Mouse (Mus musculus) MEL (cell line): Measurements from ENCODE around the gene Akp3. TPM values are rescaled to one million over a fixed set of nuclear protein-coding genes. Genes with fewer than 3 reads are reported as not detected.

Experiments
- DNase-seq: peaks from one replicate; pipeline ENCODE4 v3.0.0; 2011; ENCODE audit warnings: low read depth, low spot score
- H3K27ac ChIP-seq: 2 replicates; pipeline ENCODE4 v1.5.1; 2012; ENCODE audit warnings: low read depth, mild to moderate bottlenecking, control low read depth, low read length, moderate library complexity; ENCODE audit not compliant: control insufficient read depth
- H3K27me3 ChIP-seq, 2 experiments: fragments of 150-350 bp in 1 of 2; sonication (generic) in 1 of 2; 2 replicates each; pipeline ENCODE4 v1.6.1; 2012; ENCODE audit warnings: low read length in 2 of 2, mild to moderate bottlenecking in 2 of 2, improper control_type of control experiment in 1 of 2, moderate library complexity in 1 of 2; ENCODE audit not compliant: insufficient read depth in 2 of 2, control insufficient read depth in 1 of 2
- H3K36me3 ChIP-seq, 2 experiments: 2 replicates each; pipeline ENCODE4 v1.6.1; 2012 to 2014; ENCODE audit warnings: low read length in 2 of 2, improper control_type of control experiment in 1 of 2, inconsistent platforms in 1 of 2, mild to moderate bottlenecking in 1 of 2; ENCODE audit not compliant: insufficient read depth in 2 of 2, control insufficient read depth in 1 of 2
- H3K4me1 ChIP-seq, 2 experiments: fragments of 150-350 bp in 1 of 2; sonication (generic) in 1 of 2; 2 replicates each; pipeline ENCODE4 v1.6.1; 2012; ENCODE audit warnings: low read length in 2 of 2, improper control_type of control experiment in 1 of 2, mild to moderate bottlenecking in 1 of 2; ENCODE audit not compliant: insufficient read depth in 2 of 2, control insufficient read depth in 1 of 2
- H3K4me3 ChIP-seq, 2 experiments: fragments of 150-350 bp in 1 of 2; sonication (generic) in 1 of 2; 2 replicates each; pipeline ENCODE4 v1.5.1; 2012; ENCODE audit warnings: low read depth in 2 of 2, low read length in 2 of 2, mild to moderate bottlenecking in 2 of 2, moderate library complexity in 2 of 2, control low read depth in 1 of 2, improper control_type of control experiment in 1 of 2; ENCODE audit not compliant: control insufficient read depth in 1 of 2, insufficient read depth in 1 of 2
- H3K79me2 ChIP-seq: 2 replicates; pipeline ENCODE4 v1.6.1; 2012; ENCODE audit warnings: mild to moderate bottlenecking, low read length, moderate library complexity; ENCODE audit not compliant: control insufficient read depth, poor library complexity, insufficient read depth
- H3K9ac ChIP-seq: 2 replicates; pipeline ENCODE4 v1.6.1; 2012; ENCODE audit warnings: low read depth, mild to moderate bottlenecking, control low read depth, low read length, moderate library complexity; ENCODE audit not compliant: control insufficient read depth, poor library complexity, severe bottlenecking
- H3K9me3 ChIP-seq: fragments of 150-350 bp; sonication (generic); replicated peaks from 2 replicates; pipeline ENCODE4 v1.6.1; 2012; ENCODE audit warnings: mild to moderate bottlenecking, low read length, improper control_type of control experiment, moderate library complexity; ENCODE audit not compliant: insufficient read depth
- CHD2 ChIP-seq: IDR thresholded peaks from 2 replicates; pipeline ENCODE4 v1.6.1; 2011; ENCODE audit warnings: low read length, improper control_type of control experiment
- CTCF ChIP-seq, 3 experiments: IDR thresholded peaks in 2 of 3; conservative IDR thresholded peaks in 1 of 3; 2 replicates each; pipeline ENCODE4 v1.5.1; 2011 to 2012; ENCODE audit warnings: low read length in 3 of 3, low read depth in 2 of 3, mild to moderate bottlenecking in 2 of 3, improper control_type of control experiment in 1 of 3, inconsistent platforms in 1 of 3, mixed read lengths in 1 of 3, moderate library complexity in 1 of 3; ENCODE audit not compliant: control insufficient read depth in 1 of 3, insufficient read depth in 1 of 3, poor library complexity in 1 of 3, severe bottlenecking in 1 of 3
- E2F4 ChIP-seq: IDR thresholded peaks from 2 replicates; pipeline ENCODE4 v1.6.1; 2011; ENCODE audit warnings: low read depth, low read length, improper control_type of control experiment, borderline replicate concordance
- ELF1 ChIP-seq: IDR thresholded peaks from 2 replicates; pipeline ENCODE4 v1.6.1; 2014; ENCODE audit warnings: low read depth, mild to moderate bottlenecking, inconsistent platforms, low read length, improper control_type of control experiment, moderate library complexity
- EP300 ChIP-seq, 2 experiments: IDR thresholded peaks; 2 replicates each; pipeline ENCODE4 v1.6.1; 2011; ENCODE audit warnings: improper control_type of control experiment in 2 of 2, low read length in 2 of 2, low read depth in 1 of 2, mild to moderate bottlenecking in 1 of 2
- ETS1 ChIP-seq: IDR thresholded peaks from 2 replicates; pipeline ENCODE4 v1.6.1; 2012; ENCODE audit warnings: low read depth, mild to moderate bottlenecking, inconsistent platforms, low read length, improper control_type of control experiment, moderate library complexity
- GABPA ChIP-seq: IDR thresholded peaks from 2 replicates; pipeline ENCODE4 v1.6.1; 2012; ENCODE audit warnings: low read depth, mild to moderate bottlenecking, inconsistent platforms, low read length, improper control_type of control experiment, moderate library complexity
- GATA1 ChIP-seq: IDR thresholded peaks from 2 replicates; pipeline ENCODE4 v1.6.1; 2011; ENCODE audit warnings: low read depth, low read length, improper control_type of control experiment
- JUND ChIP-seq: IDR thresholded peaks from 2 replicates; pipeline ENCODE4 v1.6.1; 2011; ENCODE audit warnings: low read depth, mild to moderate bottlenecking, improper control_type of control experiment, low read length
- KAT2A ChIP-seq: conservative IDR thresholded peaks from 2 replicates; pipeline ENCODE4 v1.6.1; 2012; ENCODE audit warnings: low read depth, low read length, improper control_type of control experiment, inconsistent platforms
- MAFK ChIP-seq: IDR thresholded peaks from 2 replicates; pipeline ENCODE4 v1.6.1; 2011; ENCODE audit warnings: low read depth, mild to moderate bottlenecking, low read length, improper control_type of control experiment, borderline replicate concordance
- MAZ ChIP-seq: IDR thresholded peaks from 2 replicates; pipeline ENCODE4 v1.6.1; 2012; ENCODE audit warnings: low read depth, mild to moderate bottlenecking, inconsistent platforms, low read length, improper control_type of control experiment
- NRF1 ChIP-seq: IDR thresholded peaks from 2 replicates; pipeline ENCODE4 v1.6.1; 2014; ENCODE audit warnings: low read depth, mild to moderate bottlenecking, inconsistent platforms, low read length, improper control_type of control experiment, moderate library complexity; ENCODE audit not compliant: poor library complexity, insufficient read depth, severe bottlenecking
- POLR2A ChIP-seq, 2 experiments: IDR thresholded peaks; 2 replicates each; pipeline ENCODE4 v1.6.1; 2011 to 2012; ENCODE audit warnings: low read length in 2 of 2, mild to moderate bottlenecking in 2 of 2, control low read depth in 1 of 2, improper control_type of control experiment in 1 of 2, low read depth in 1 of 2, moderate library complexity in 1 of 2; ENCODE audit not compliant: control insufficient read depth in 1 of 2, insufficient read depth in 1 of 2, poor library complexity in 1 of 2
- POLR2AphosphoS2 ChIP-seq: IDR thresholded peaks from 2 replicates; pipeline ENCODE4 v1.6.1; 2011; ENCODE audit warnings: low read length, improper control_type of control experiment
- RAD21 ChIP-seq: IDR thresholded peaks from 2 replicates; pipeline ENCODE4 v1.6.1; 2011; ENCODE audit warnings: mild to moderate bottlenecking, low read depth, low read length, improper control_type of control experiment
- RCOR1 ChIP-seq: IDR thresholded peaks from 2 replicates; pipeline ENCODE4 v1.6.1; 2012; ENCODE audit warnings: low read depth, mild to moderate bottlenecking, inconsistent platforms, low read length, improper control_type of control experiment
- SMC3 ChIP-seq: IDR thresholded peaks from 2 replicates; pipeline ENCODE4 v1.6.1; 2011; ENCODE audit warnings: low read depth, low read length, improper control_type of control experiment
- TAL1 ChIP-seq: IDR thresholded peaks from 2 replicates; pipeline ENCODE4 v1.6.1; 2012; ENCODE audit warnings: mild to moderate bottlenecking, inconsistent platforms, low read length, moderate library complexity, mixed read lengths
- TBP ChIP-seq: IDR thresholded peaks from 2 replicates; pipeline ENCODE4 v1.8.0; 2011; ENCODE audit warnings: low read depth, low read length, improper control_type of control experiment
- USF2 ChIP-seq, 2 experiments: IDR thresholded peaks; 2 replicates each; pipeline ENCODE4 v1.6.1; 2011 to 2012; ENCODE audit warnings: improper control_type of control experiment in 2 of 2, low read length in 2 of 2, borderline replicate concordance in 1 of 2, inconsistent platforms in 1 of 2, low read depth in 1 of 2, mild to moderate bottlenecking in 1 of 2; ENCODE audit not compliant: insufficient read depth in 1 of 2
- ZC3H11A ChIP-seq: IDR thresholded peaks from 2 replicates; pipeline ENCODE4 v1.6.1; 2012; ENCODE audit warnings: low read depth, mild to moderate bottlenecking, inconsistent platforms, low read length, improper control_type of control experiment
- ZMIZ1 ChIP-seq: IDR thresholded peaks from 2 replicates; pipeline ENCODE4 v1.6.1; 2012; ENCODE audit warnings: low read depth, mild to moderate bottlenecking, inconsistent platforms, low read length, improper control_type of control experiment, moderate library complexity
- ZNF384 ChIP-seq: IDR thresholded peaks from 2 replicates; pipeline ENCODE4 v1.6.1; 2012; ENCODE audit warnings: low read depth, mild to moderate bottlenecking, inconsistent platforms, low read length, improper control_type of control experiment
- polyA plus RNA-seq, 2 experiments: library from polyadenylated mRNA; stranded (reverse) in 1 of 2; unstranded in 1 of 2; fragments of >175 nt in 1 of 2; fragments of >200 nt in 1 of 2; gene quantifications; 2 replicates each; pipeline versions ENCODE4 v1.2.1 to v1.2.4; 2012; ENCODE audit warnings: low replicate concordance in 2 of 2, low read depth in 1 of 2; ENCODE audit not compliant: insufficient read length in 2 of 2, insufficient read depth in 1 of 2, missing spikeins in 1 of 2
- total RNA-seq: library from RNA; depleted of rRNA; stranded (reverse); fragments of 300-350 nt; gene quantifications from 2 replicates; pipeline ENCODE4 v1.2.3, GENCODE M21; 2012

The Akp3 gene
- total and polyA plus RNA-seq, 3 experiments: 0.04 TPM; not detected in 2

DNA sequence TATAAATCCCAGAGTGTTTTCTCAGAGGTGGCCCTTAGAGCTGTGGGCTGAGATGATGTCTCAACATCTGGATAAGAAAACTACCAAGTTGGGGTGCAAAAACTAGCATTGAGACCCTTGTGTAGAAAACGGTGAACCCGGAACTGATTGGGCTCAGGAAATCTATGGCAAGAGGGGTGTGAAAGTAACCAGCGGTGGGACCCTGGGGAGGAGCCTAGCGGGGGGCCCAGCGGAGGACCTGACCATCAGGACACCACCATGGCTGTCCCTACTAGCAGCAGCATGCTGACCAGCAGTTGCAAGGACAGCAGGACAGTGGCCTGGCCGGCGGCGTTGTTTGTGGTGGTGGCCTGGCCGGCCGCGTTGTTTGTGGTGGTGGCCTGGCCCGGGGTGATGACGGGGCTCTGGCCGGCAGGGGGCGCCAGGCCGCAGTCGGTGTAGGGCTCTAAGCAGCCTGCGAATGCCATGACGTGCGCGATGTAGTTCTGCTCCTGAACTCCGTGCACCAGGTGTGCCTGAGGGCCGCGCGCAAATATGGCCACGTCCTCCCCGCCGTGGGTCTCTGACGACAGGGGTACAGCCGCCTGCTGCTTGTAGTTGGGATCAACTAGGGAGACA is 26.3 kb upstream of the Akp3 start:
- Histone ChIP-seq H3K36me3 (no peaks in the 10 kb centered on the region), H3K27me3 (no peaks in the 10 kb centered on the region), H3K9ac (peak overlapping the region; percentile 48), H3K9me3 (no peaks in the 10 kb centered on the region), H3K79me2 (no peaks in the 10 kb centered on the region), H3K27ac (no peak overlapping the region), H3K4me1 (no peaks in the 10 kb centered on the region; a peak in 2 of 4 replicates), H3K4me3 (peak overlapping the region in 1 of 2 experiments; percentile 43; a peak in 3 of 4 replicates)
- DNase-seq: peak; percentile 69
- TF ChIP-seq RAD21: peak; percentile 23; the same call in 1 of the 2 replicates
- no peak for TF ChIP-seq ZNF384
- no peak for TF ChIP-seq MAFK
- TF ChIP-seq TBP: no peak
- no peak for TF ChIP-seq EP300 (IDR thresholded peaks at IDR 0.05; ENCODE audit: low read depth in 1 of 2, low read length in 2 of 2)
- TF ChIP-seq SMC3: peak; percentile 68
- TF ChIP-seq GATA1: no peak
- no peak for TF ChIP-seq ZC3H11A
- no peak for TF ChIP-seq KAT2A
- no peak for TF ChIP-seq E2F4
- no peak for TF ChIP-seq ZMIZ1
- no peak for TF ChIP-seq ETS1
- TF ChIP-seq JUND: no peak
- peak; percentile 50 to 95 (median 68); a peak in 5 of 6 replicates for TF ChIP-seq CTCF (IDR thresholded peaks at IDR 0.05 in 2 of 3, conservative IDR thresholded peaks at IDR 0.05 in 1 of 3; ENCODE audit: control insufficient read depth in 1 of 3, insufficient read depth in 1 of 3, low read depth in 2 of 3, low read length in 3 of 3, poor library complexity in 1 of 3, severe bottlenecking in 1 of 3)
- TF ChIP-seq, all 39 proteins: peak for 3

- H3K4me1 ChIP-seq: no peaks in the 10 kb centered on the region; a peak in 1 of 4 replicates
- H3K79me2 ChIP-seq: no peaks in the 10 kb centered on the region
- no peak within 1 kb of the TSS for H3K27ac ChIP-seq
- no peak for DNase-seq
- H3K9me3 ChIP-seq: no peaks in the 10 kb centered on the region
- no peak within 1 kb of the TSS for H3K9ac ChIP-seq
- H3K4me3 ChIP-seq: no peak within 1 kb of the TSS
- TF ChIP-seq KAT2A: no peak
- TF ChIP-seq EP300 (IDR thresholded peaks at IDR 0.05; ENCODE audit: low read depth in 1 of 2, low read length in 2 of 2): no peak
- H3K36me3 ChIP-seq: no peaks in the 10 kb centered on the region
- H3K27me3 ChIP-seq: no peaks in the 10 kb centered on the region
Observed at GRCm38 (mm10) chr1:87101411-87101810, 23.4 kb upstream of the Akp3 start, which contains the start of gene Alpi. TSS of gene Alpi (minus strand) at chr1:87101606.

- TF ChIP-seq TBP (no peak), MAZ (no peak), POLR2A (IDR thresholded peaks at IDR 0.05; ENCODE audit: control insufficient read depth in 1 of 2, insufficient read depth in 1 of 2, low read depth in 1 of 2, low read length in 2 of 2, poor library complexity in 1 of 2) (no peak), ELF1 (no peak), CHD2 (no peak), TAL1 (no peak), USF2 (IDR thresholded peaks at IDR 0.05; ENCODE audit: borderline replicate concordance in 1 of 2, insufficient read depth in 1 of 2, low read depth in 1 of 2, low read length in 2 of 2) (no peak), GABPA (no peak), RCOR1 (no peak), ZC3H11A (no peak), POLR2AphosphoS2 (no peak), NRF1 (no peak)
- H3K27ac ChIP-seq: no peak overlapping the region
- H3K36me3 ChIP-seq: no peaks in the 10 kb centered on the region
- no peaks in the 10 kb centered on the region for H3K79me2 ChIP-seq
- no peaks in the 10 kb centered on the region for H3K9me3 ChIP-seq
- no peaks in the 10 kb centered on the region; a peak in 1 of 4 replicates for H3K27me3 ChIP-seq
- no peak overlapping the region for H3K9ac ChIP-seq
- DNase-seq: no peak
- H3K4me1 ChIP-seq: no peaks in the 10 kb centered on the region; a peak in 1 of 4 replicates
- no peak overlapping the region for H3K4me3 ChIP-seq
Observed at GRCm38 (mm10) chr1:87102114-87102513, 22.7 kb upstream of the Akp3 start.
